Mouse (Mus musculus) bone marrow, adult 2 months (tissue): ENCODE data around the gene Rai1.

ENCODE experiments used
- CTCF ChIP-seq: fragments of 200-500 bp; IDR thresholded peaks from 2 replicates; pipeline ENCODE4 v1.5.1; 2011; ENCODE audit warnings: low read length, control low read depth; ENCODE audit not compliant: control insufficient read depth, insufficient read depth
- POLR2A ChIP-seq: fragments of 200-500 bp; IDR thresholded peaks from 2 replicates; pipeline ENCODE4 v1.6.1; 2011; ENCODE audit warnings: low read depth, mild to moderate bottlenecking, control low read depth, low read length, borderline replicate concordance; ENCODE audit not compliant: control insufficient read depth

DNA sequence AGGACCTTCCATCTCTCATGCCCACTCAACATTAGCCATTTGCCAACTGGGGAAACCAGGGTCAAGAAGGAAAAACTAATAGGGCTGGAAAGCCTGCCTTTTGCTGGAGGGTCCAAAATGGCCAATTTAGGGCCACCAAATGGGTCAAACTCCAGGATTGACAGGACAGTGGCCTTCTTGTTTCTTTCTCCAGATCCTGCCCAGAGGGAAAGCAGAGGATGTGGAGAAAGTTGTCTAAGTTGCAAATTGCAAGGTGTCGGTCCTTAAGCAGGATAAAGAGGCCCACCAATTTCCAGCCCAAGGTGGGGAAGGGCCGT is 105.1 kb downstream of the Rai1 start:
- TF ChIP-seq CTCF (no peak), POLR2A (no peak)
